Mouse (Mus musculus) MEL (cell line): ENCODE data around the gene AW549877. TPM values are rescaled to one million over a fixed set of nuclear protein-coding genes. Genes with fewer than 3 reads are reported as not detected.

Experiments used
- DNase-seq: peaks from one replicate; pipeline ENCODE4 v3.0.0; 2011; ENCODE audit warnings: low read depth, low spot score
- H3K27ac ChIP-seq: 2 replicates; pipeline ENCODE4 v1.5.1; 2012; ENCODE audit warnings: low read depth, mild to moderate bottlenecking, control low read depth, low read length, moderate library complexity; ENCODE audit not compliant: control insufficient read depth
- H3K27me3 ChIP-seq, 2 experiments: fragments of 150-350 bp in 1 of 2; sonication (generic) in 1 of 2; 2 replicates each; pipeline ENCODE4 v1.6.1; 2012; ENCODE audit warnings: low read length in 2 of 2, mild to moderate bottlenecking in 2 of 2, improper control_type of control experiment in 1 of 2, moderate library complexity in 1 of 2; ENCODE audit not compliant: insufficient read depth in 2 of 2, control insufficient read depth in 1 of 2
- H3K36me3 ChIP-seq, 2 experiments: 2 replicates each; pipeline ENCODE4 v1.6.1; 2012 to 2014; ENCODE audit warnings: low read length in 2 of 2, improper control_type of control experiment in 1 of 2, inconsistent platforms in 1 of 2, mild to moderate bottlenecking in 1 of 2; ENCODE audit not compliant: insufficient read depth in 2 of 2, control insufficient read depth in 1 of 2
- H3K4me1 ChIP-seq, 2 experiments: fragments of 150-350 bp in 1 of 2; sonication (generic) in 1 of 2; 2 replicates each; pipeline ENCODE4 v1.6.1; 2012; ENCODE audit warnings: low read length in 2 of 2, improper control_type of control experiment in 1 of 2, mild to moderate bottlenecking in 1 of 2; ENCODE audit not compliant: insufficient read depth in 2 of 2, control insufficient read depth in 1 of 2
- H3K4me3 ChIP-seq, 2 experiments: fragments of 150-350 bp in 1 of 2; sonication (generic) in 1 of 2; 2 replicates each; pipeline ENCODE4 v1.5.1; 2012; ENCODE audit warnings: low read depth in 2 of 2, low read length in 2 of 2, mild to moderate bottlenecking in 2 of 2, moderate library complexity in 2 of 2, control low read depth in 1 of 2, improper control_type of control experiment in 1 of 2; ENCODE audit not compliant: control insufficient read depth in 1 of 2, insufficient read depth in 1 of 2
- H3K79me2 ChIP-seq: 2 replicates; pipeline ENCODE4 v1.6.1; 2012; ENCODE audit warnings: mild to moderate bottlenecking, low read length, moderate library complexity; ENCODE audit not compliant: control insufficient read depth, poor library complexity, insufficient read depth
- H3K9ac ChIP-seq: 2 replicates; pipeline ENCODE4 v1.6.1; 2012; ENCODE audit warnings: low read depth, mild to moderate bottlenecking, control low read depth, low read length, moderate library complexity; ENCODE audit not compliant: control insufficient read depth, poor library complexity, severe bottlenecking
- H3K9me3 ChIP-seq: fragments of 150-350 bp; sonication (generic); replicated peaks from 2 replicates; pipeline ENCODE4 v1.6.1; 2012; ENCODE audit warnings: mild to moderate bottlenecking, low read length, improper control_type of control experiment, moderate library complexity; ENCODE audit not compliant: insufficient read depth
- BHLHE40 ChIP-seq: IDR thresholded peaks from 2 replicates; pipeline ENCODE4 v1.6.1; 2012; ENCODE audit warnings: low read depth, mild to moderate bottlenecking, inconsistent platforms, low read length, improper control_type of control experiment, borderline replicate concordance
- ELF1 ChIP-seq: IDR thresholded peaks from 2 replicates; pipeline ENCODE4 v1.6.1; 2014; ENCODE audit warnings: low read depth, mild to moderate bottlenecking, inconsistent platforms, low read length, improper control_type of control experiment, moderate library complexity
- EP300 ChIP-seq, 2 experiments: IDR thresholded peaks; 2 replicates each; pipeline ENCODE4 v1.6.1; 2011; ENCODE audit warnings: improper control_type of control experiment in 2 of 2, low read length in 2 of 2, low read depth in 1 of 2, mild to moderate bottlenecking in 1 of 2
- HCFC1 ChIP-seq: IDR thresholded peaks from 2 replicates; pipeline ENCODE4 v1.6.1; 2012; ENCODE audit warnings: low read depth, mild to moderate bottlenecking, inconsistent platforms, low read length, improper control_type of control experiment, moderate library complexity
- KAT2A ChIP-seq: conservative IDR thresholded peaks from 2 replicates; pipeline ENCODE4 v1.6.1; 2012; ENCODE audit warnings: low read depth, low read length, improper control_type of control experiment, inconsistent platforms
- MYB ChIP-seq: IDR thresholded peaks from 2 replicates; pipeline ENCODE4 v1.6.1; 2011; ENCODE audit warnings: mild to moderate bottlenecking, low read depth, low read length, improper control_type of control experiment
- MYC ChIP-seq: IDR thresholded peaks from 2 replicates; pipeline ENCODE4 v1.6.1; 2011; ENCODE audit warnings: low read depth, mild to moderate bottlenecking, low read length, improper control_type of control experiment, moderate library complexity
- NELFE ChIP-seq: IDR thresholded peaks from 2 replicates; pipeline ENCODE4 v1.6.1; 2011; ENCODE audit warnings: low read depth, low read length, improper control_type of control experiment
- NRF1 ChIP-seq: IDR thresholded peaks from 2 replicates; pipeline ENCODE4 v1.6.1; 2014; ENCODE audit warnings: low read depth, mild to moderate bottlenecking, inconsistent platforms, low read length, improper control_type of control experiment, moderate library complexity; ENCODE audit not compliant: poor library complexity, insufficient read depth, severe bottlenecking
- POLR2A ChIP-seq, 2 experiments: IDR thresholded peaks; 2 replicates each; pipeline ENCODE4 v1.6.1; 2011 to 2012; ENCODE audit warnings: low read length in 2 of 2, mild to moderate bottlenecking in 2 of 2, control low read depth in 1 of 2, improper control_type of control experiment in 1 of 2, low read depth in 1 of 2, moderate library complexity in 1 of 2; ENCODE audit not compliant: control insufficient read depth in 1 of 2, insufficient read depth in 1 of 2, poor library complexity in 1 of 2
- RAD21 ChIP-seq: IDR thresholded peaks from 2 replicates; pipeline ENCODE4 v1.6.1; 2011; ENCODE audit warnings: mild to moderate bottlenecking, low read depth, low read length, improper control_type of control experiment
- SMC3 ChIP-seq: IDR thresholded peaks from 2 replicates; pipeline ENCODE4 v1.6.1; 2011; ENCODE audit warnings: low read depth, low read length, improper control_type of control experiment
- TAL1 ChIP-seq: IDR thresholded peaks from 2 replicates; pipeline ENCODE4 v1.6.1; 2012; ENCODE audit warnings: mild to moderate bottlenecking, inconsistent platforms, low read length, moderate library complexity, mixed read lengths
- ZMIZ1 ChIP-seq: IDR thresholded peaks from 2 replicates; pipeline ENCODE4 v1.6.1; 2012; ENCODE audit warnings: low read depth, mild to moderate bottlenecking, inconsistent platforms, low read length, improper control_type of control experiment, moderate library complexity
- ZNF384 ChIP-seq: IDR thresholded peaks from 2 replicates; pipeline ENCODE4 v1.6.1; 2012; ENCODE audit warnings: low read depth, mild to moderate bottlenecking, inconsistent platforms, low read length, improper control_type of control experiment
- polyA plus RNA-seq, 2 experiments: library from polyadenylated mRNA; stranded (reverse) in 1 of 2; unstranded in 1 of 2; fragments of >175 nt in 1 of 2; fragments of >200 nt in 1 of 2; gene quantifications; 2 replicates each; pipeline versions ENCODE4 v1.2.1 to v1.2.4; 2012; ENCODE audit warnings: low replicate concordance in 2 of 2, low read depth in 1 of 2; ENCODE audit not compliant: insufficient read length in 2 of 2, insufficient read depth in 1 of 2, missing spikeins in 1 of 2
- total RNA-seq: library from RNA; depleted of rRNA; stranded (reverse); fragments of 300-350 nt; gene quantifications from 2 replicates; pipeline ENCODE4 v1.2.3, GENCODE M21; 2012

The AW549877 gene
- total and polyA plus RNA-seq, 3 experiments: 5.0 to 13.5 TPM; not detected in 1

DNA sequence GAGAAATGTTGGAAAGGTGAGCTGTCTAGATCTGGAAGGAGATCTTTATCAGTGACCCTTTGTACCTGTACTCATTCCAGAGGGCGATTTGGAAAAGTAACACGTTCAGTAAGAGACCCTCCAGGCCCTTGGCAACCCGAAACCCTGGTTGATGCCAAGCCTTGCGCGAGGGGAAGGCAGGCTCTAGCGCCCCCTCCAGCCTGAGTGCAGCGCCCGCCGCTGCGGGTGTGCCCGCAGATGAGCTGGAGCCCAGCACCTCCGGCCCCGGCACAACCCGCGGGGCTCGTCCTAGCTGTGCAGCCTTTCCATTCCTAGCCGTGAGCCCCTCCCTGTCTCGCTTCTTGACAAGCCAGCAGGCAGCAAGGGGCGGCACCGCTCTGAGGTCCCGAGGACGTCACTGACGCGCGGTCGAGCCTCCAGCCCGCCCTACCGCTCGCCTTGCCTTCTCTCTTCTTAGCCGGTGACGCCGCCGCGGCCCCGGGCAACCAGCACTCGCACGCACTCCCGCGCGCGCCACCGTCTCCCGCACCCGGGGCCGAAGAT is 30.8 kb upstream of the AW549877 start, which contains the start of gene Oxct1 (continued):
- no peak for TF ChIP-seq NRF1
- TF ChIP-seq ELF1: no peak
- TF ChIP-seq BHLHE40: no peak
- no peak for TF ChIP-seq TAL1
- TF ChIP-seq NELFE: peak; percentile 57
- TF ChIP-seq SMC3: peak; percentile 24
- TF ChIP-seq POLR2A (IDR thresholded peaks at IDR 0.05; ENCODE audit: control insufficient read depth in 1 of 2, insufficient read depth in 1 of 2, low read depth in 1 of 2, low read length in 2 of 2, poor library complexity in 1 of 2): peak in 1 of 2 experiments; percentile 45; a peak in 3 of 4 replicates
- 0 out of 4 replicates have a peak, but pooled peaks of 1 of the 2 experiments have one; percentile 13 for TF ChIP-seq EP300 (IDR thresholded peaks at IDR 0.05; ENCODE audit: low read depth in 1 of 2, low read length in 2 of 2)

DNA sequence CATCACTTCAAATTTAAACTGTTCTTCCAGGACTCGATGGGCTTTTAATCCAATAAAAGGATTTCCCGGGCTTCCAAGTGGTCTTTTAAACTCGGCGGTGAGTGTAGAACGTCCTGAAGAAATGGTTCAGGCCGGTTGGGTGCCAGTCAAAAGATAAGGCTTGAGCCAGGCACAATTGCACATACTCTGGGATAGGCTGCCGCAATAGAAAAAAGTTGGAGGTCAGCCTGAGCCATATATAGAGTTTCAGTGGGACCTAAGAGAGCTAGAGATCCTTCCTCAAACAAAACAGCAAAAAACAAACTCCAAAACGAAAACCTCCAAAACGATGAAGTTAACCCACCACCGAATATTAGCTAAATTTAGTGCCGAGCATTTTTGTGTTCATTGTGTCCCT is 30.0 kb upstream of the AW549877 start:
- TF ChIP-seq ZNF384 (no peak), ZMIZ1 (no peak), KAT2A (no peak), HCFC1 (no peak), NELFE (no peak), EP300 (IDR thresholded peaks at IDR 0.05; ENCODE audit: low read depth in 1 of 2, low read length in 2 of 2) (no peak), MYC (no peak), RAD21 (no peak)
- no peak for DNase-seq
- Histone ChIP-seq H3K79me2 (peaks cover 22% of the 10 kb centered on the region), H3K4me3 (peak overlapping the region; percentile 58 to 85), H3K4me1 (peaks cover 0 to 13% of the 10 kb centered on the region in 2 experiments; a peak in 2 of 4 replicates), H3K27me3 (no peaks in the 10 kb centered on the region), H3K36me3 (peaks cover 0 to 4% of the 10 kb centered on the region in 2 experiments; a peak in 1 of 4 replicates), H3K9ac (peak overlapping the region; percentile 97; the same call in 1 of the 2 replicates), H3K9me3 (no peaks in the 10 kb centered on the region), H3K27ac (no peak overlapping the region)

DNA sequence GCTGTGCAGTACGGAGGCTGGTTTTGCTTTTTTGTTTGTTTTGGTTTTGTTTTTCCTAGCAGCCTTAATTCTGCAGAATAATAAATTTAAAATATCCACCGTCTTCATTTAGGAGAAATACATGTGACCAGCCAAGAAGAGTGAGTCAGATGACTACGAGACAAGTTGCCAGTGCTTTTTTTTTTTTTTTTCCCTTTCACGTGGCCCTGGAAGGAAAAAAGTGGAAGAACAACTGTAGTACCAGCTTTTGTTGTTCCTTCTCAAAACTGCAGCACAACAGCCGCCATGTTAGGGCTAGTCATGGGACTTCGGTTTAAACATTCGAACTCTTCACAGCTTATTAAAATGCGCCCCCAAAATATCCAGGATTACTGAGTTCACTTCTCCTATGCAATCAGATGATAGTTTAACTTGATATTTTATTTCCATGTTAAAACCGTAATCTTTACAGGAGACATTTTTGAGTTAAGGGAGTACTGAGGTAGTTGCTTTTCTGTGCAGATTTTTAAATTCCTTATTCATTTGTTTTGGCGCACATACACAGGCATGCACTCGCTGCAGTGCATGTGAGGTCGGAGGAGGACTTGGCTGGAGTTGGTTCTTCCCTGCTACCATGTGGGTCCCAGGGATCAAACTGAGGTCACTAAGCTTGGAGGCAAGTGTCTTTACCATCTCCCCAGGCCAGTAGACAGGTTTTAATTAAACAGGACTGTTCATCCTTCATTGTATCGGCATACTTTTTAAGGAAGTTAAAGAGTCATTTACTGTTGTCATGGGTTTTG is 29.4 kb upstream of the AW549877 start:
- H3K4me3 ChIP-seq: no peak overlapping the region
- no peaks in the 10 kb centered on the region for H3K9me3 ChIP-seq
- peaks cover 0 to 13% of the 10 kb centered on the region in 2 experiments; a peak in 2 of 4 replicates for H3K4me1 ChIP-seq
- peaks cover 0 to 4% of the 10 kb centered on the region in 2 experiments; a peak in 1 of 4 replicates for H3K36me3 ChIP-seq
- TF ChIP-seq MYB (no peak), ZNF384 (0 out of 2 replicates have a peak, but pooled peaks have one; percentile 17)
- DNase-seq: no peak
- H3K79me2 ChIP-seq: peaks cover 22% of the 10 kb centered on the region
- H3K27ac ChIP-seq: no peak overlapping the region
- no peak overlapping the region for H3K9ac ChIP-seq
- H3K27me3 ChIP-seq: no peaks in the 10 kb centered on the region
